Mouse (Mus musculus): ENCODE data around the gene Kcnab2.

Gene Kcnab2

GRCm38 (mm10) chr4:152477466-152478223, at the start of gene Kcnab2:
TSS of gene Kcnab2 (minus strand) at chr4:152477871.
- peak; percentile 97 for DNase-seq (ENCODE audit: low spot score)

DNA sequence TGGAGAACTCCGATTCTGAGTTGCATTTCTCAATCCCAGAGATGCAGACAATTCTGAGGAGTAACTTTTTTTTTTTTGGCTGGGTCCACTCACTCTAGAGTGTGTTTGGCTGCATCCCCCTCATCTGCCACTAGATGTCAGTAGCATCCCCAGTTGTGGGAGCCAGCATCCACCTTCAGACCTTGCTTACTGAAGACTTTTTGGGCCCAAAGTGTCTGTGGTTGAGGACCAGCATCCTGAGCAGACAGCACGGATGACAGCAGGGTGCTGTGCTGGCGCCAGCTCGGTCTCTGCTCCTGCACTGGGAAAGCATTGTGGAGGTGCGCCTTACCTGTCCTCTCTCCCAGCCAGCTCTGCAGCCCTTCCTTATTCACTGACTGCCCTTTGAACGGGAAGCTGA, 42.4 kb upstream of the Kcnab2 start:
- DNase-seq (ENCODE audit: low spot score) = peak; percentile 18

GRCm38 (mm10) chr4:152519106-152519505, 41.4 kb upstream of the Kcnab2 start:
- DNase-seq (ENCODE audit: low spot score) = no peak

- DNase-seq (ENCODE audit: low spot score) = no peak
These were observed 37.2 kb upstream of the Kcnab2 start for GRCm38 (mm10) chr4:152514884-152515283.

GRCm38 (mm10) chr4:152512221-152512925, 34.7 kb upstream of the Kcnab2 start:
- DNase-seq (ENCODE audit: low spot score) = no peak

DNA sequence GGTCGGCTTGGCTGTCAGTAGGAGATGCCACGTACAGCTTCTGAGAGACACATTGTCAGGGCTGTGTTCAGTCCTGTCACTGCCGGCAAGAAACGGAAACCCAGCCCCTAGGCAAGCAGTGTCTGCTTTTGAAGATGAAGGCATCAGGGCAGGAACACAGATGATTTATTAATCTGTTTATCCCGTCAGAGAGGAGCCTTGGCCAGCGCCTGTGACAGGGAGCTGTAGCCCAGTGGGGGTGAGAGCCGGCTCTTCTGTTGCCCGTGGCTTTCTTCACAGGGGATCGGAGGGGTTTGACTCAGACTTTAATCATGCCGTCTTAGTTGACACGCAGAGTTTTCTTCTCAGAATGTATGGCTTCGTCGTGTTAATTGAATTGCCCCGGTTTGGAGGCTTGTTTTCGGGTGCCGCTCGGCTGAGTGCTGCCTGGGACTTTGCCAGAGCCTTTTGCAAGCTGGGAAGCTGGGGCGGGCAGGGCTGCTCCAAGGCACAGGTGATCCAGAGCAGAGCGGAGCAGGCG, 16.7 kb upstream of the Kcnab2 start:
- DNase-seq (ENCODE audit: low spot score) = no peak

DNA sequence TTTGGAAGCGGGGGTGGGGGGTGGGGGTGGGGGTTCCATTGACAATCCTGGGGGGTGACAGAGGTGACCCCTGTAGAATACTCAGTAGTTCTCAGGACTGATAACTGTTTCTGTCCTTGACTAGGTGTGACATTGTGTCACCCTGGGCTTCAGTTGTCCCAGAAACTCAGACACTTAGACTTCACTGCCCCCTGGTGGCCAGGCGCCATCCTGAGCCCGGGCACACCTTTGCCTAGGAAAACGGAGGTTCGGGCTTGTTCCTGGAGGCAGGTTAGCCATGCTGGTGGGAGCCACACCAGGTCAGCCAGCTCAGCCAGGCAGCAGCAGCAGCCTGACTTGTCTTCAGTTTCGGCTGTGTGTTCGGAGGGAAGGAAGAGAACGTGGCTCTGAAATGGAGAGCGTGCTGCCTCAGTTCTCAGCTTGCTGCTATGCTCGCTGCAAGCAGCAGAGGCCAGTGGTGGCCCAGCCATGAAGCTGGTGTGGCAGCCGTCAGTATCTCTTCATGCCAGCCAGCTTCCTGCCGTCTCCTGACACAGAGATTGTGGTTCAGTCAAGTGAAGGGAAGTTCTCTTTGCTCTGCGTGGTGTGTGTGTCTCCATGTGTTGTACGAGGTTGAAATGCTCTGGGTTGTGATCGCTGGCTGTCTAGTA, 13.7 kb upstream of the Kcnab2 start:
- peak; percentile 21 for DNase-seq (ENCODE audit: low spot score)

DNA sequence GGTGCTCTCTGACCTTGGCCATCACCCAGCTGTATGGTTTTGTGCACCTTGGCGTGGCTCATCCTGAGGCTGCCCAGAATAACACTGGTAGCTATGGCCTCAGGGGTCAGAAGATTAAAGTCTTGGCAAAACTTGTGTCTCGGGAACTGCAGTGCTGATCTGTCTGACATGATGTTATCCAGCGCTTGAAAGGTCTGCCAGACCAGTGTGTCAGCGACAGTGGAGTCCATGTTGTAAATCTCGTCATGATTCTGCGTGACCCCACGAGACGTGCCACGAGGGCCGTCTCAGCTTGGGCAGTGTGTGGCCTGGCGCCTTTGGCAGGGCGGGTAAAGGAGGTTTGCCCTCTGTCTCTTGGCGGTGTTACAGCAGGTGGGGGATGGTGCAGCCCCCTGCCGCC, 12.6 kb upstream of the Kcnab2 start:
- DNase-seq (ENCODE audit: low spot score) = no peak

- DNase-seq (ENCODE audit: low spot score) = no peak
These were observed 10.4 kb upstream of the Kcnab2 start for GRCm38 (mm10) chr4:152488046-152488445.

DNA sequence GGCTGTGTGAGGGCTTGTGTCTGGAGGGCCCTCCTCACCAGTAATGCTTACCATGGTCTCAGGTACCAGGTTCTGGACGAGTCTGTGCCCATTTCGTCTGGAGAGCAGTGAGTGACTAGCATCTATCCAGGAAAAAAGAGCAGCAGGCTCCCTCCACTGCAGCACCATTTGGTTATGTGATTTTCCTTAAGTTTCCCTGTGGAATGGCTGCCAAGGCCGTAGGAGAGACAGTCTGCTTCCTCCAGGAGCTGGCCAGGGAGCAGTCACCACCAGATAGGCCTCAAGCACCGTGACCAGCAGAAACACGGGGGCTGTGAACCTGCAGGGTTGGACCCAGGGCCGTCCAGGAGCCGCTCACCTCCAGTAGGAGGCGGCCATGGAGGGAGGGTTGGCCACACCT, 2.8 kb upstream of the Kcnab2 start:
- DNase-seq (ENCODE audit: low spot score) = no peak

DNA sequence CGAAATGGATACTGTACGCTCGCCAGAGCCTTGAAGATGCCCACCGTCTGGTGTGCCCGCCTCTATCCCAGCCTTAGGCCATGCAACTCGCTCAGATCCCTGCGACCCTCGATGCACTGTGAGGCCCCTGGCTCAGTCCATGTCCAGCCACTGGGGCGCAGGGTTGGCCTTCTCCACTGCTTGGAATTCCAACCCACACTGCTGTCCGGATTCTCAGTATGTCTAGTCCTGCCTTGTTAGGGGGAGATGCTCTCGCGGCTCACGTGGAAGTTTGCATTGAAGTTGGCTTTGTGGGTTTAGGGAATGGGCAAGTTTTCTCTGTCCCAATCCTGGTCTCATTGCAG, 525 bp upstream of the Kcnab2 start:
- DNase-seq (ENCODE audit: low spot score) = no peak

GRCm38 (mm10) chr4:152477106-152477465, 585 bp downstream of the Kcnab2 start:
- DNase-seq (ENCODE audit: low spot score) = no peak

- DNase-seq (ENCODE audit: low spot score) = no peak
These were observed 1.1 kb downstream of the Kcnab2 start, which contains the start of gene Nphp4 for GRCm38 (mm10) chr4:152476427-152477023. TSS of gene Nphp4 (plus strand) at chr4:152476706.

- no peak for DNase-seq (ENCODE audit: low spot score)
These were observed 1.7 kb downstream of the Kcnab2 start for GRCm38 (mm10) chr4:152475941-152476340.

GRCm38 (mm10) chr4:152467951-152468350, 9.7 kb downstream of the Kcnab2 start:
- DNase-seq (ENCODE audit: low spot score) = no peak

- DNase-seq (ENCODE audit: low spot score) = no peak
These were observed 11.1 kb downstream of the Kcnab2 start for GRCm38 (mm10) chr4:152466601-152467000.

DNA sequence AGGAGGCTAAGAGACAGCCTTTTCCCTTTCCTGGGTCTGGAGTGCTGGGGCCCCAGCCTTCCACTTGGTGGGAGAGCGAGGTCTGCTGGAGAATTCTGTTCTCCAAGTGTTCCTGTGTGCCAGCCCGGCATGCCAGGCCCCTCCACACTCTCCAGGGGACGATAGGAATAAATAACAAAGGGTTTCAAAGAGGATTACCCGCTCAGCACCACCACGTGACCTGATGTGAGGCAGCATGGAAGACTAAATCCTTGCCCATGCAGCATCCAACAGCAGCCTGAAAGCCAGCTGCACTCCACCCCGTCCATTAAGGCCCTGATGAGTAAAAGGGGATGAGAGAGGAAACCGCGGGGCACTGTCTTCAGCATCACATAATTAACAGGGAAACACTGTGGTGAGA, 12.6 kb downstream of the Kcnab2 start:
- DNase-seq (ENCODE audit: low spot score) = no peak

DNA sequence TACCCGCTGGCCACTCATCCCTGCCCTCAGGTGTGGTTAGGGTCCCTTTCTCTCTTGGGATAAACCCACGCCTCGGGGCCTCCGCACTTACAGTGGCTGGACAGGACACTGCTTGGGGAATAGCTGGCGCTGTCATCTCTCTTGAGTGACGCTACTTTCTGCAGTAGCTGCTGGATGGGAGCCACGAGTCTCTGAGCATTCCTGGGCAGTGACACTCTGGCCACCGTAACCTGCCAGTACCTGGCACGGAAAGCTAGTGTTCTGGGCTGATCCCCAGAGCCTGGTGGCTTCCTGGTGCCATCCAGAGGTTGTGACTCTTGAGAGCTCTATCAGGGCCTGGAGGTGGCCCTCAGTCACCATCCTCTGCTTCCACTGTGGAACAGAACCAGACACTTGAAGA, 14.5 kb downstream of the Kcnab2 start:
- no peak for DNase-seq (ENCODE audit: low spot score)

DNA sequence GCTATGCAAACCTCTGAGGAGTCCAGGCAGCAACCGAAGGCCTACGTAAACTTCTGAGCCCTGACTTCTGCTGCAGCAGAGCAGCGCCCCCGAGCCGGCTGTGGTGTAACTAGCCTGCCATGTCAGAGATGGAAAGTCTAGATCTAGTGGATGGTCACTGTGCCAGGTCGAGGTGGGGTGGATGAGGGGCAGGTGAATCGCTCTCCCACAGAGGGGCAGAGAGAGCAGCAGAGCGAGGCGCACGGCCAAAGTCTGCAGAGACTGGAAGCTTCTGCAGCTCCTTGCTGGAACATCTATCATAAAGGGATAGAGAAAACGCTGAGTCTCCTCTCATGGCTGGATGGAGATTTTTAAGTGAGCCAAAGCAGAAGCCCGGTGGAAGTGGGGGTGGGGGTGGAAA, 15.2 kb downstream of the Kcnab2 start:
- DNase-seq (ENCODE audit: low spot score) = no peak

DNA sequence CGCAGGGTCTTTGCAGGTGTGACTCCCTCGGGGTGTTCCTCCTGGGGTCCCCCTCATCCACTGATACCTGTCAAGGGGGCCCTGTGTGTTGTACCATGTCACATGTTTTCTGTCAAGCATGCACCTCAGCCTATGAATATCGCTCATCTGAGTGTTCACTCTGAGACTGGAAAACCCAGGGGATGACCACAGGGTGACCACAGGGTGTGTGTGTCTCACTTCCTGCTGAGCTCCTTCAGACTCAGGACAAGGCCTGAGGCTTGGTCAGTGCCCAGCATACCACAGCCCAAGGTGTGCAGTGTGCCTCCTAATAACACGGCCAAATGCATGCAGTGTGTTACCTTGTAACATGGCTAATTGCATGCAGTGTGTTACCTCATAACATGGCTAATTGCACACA, 20.0 kb downstream of the Kcnab2 start:
- DNase-seq (ENCODE audit: low spot score) = no peak

GRCm38 (mm10) chr4:152456609-152457008, 21.1 kb downstream of the Kcnab2 start:
- DNase-seq (ENCODE audit: low spot score) = no peak

- no peak for DNase-seq (ENCODE audit: low spot score)
These were observed 23.5 kb downstream of the Kcnab2 start for GRCm38 (mm10) chr4:152454153-152454552.

GRCm38 (mm10) chr4:152453079-152453478, 24.6 kb downstream of the Kcnab2 start:
- DNase-seq (ENCODE audit: low spot score) = no peak
